8 mouse cellular contexts compared by ENCODE assay signal in genomic region chrX:102070591-102071471, GRCm38 (mm10). TPM values are rescaled to one million over a fixed set of nuclear protein-coding genes. Genes with fewer than 3 reads are reported as not detected.
DNase-seq lines count a peak whose midpoint lies in the region; ATAC-seq lines count a peak whose summit lies in the region.

TSS of gene Rtl5 (minus strand) at chrX:102071304.

- intact Hi-C loops in left cerebral cortex, postnatal 14 days (cut with DNase I), result no loop called here

- peak; percentile 80 to 88 for DNase-seq in adrenal gland, adult (ENCODE audit: inconsistent age in 2 of 2, low spot score in 1 of 2)
- DNase-seq in gastrocnemius, postnatal 25 days, result peak; percentile 74
- peak; percentile 84 to 89 for DNase-seq in left cerebral cortex, postnatal 14 days (ENCODE audit: low spot score in 2 of 2)
- peak; percentile 77 for DNase-seq in right cerebral cortex, postnatal 25 days
- DNase-seq in c-Kit-positive CD71-positive TER-119-positive erythroid progenitor cells, embryonic 14.5 days (ENCODE audit: low spot score), result no peak

- ATAC-seq in common myeloid progenitor, adult 5-6 weeks (replicated peaks; ENCODE audit: low read depth, poor library complexity, severe bottlenecking), result peak; percentile 89
- peak; percentile 69 for ATAC-seq in inflammation-experienced regulatory T-cells, adult 6 months
- peak; percentile 79 for ATAC-seq in megakaryocyte progenitor cell, adult 5-6 weeks (replicated peaks; ENCODE audit: poor library complexity)

RNA-seq across cellular contexts. Expression of gene Rtl5, which starts in this region (rescaled TPM):
- total RNA-seq in common myeloid progenitor, adult 5-6 weeks (2017), result 2.0 and 4.1 TPM in 2 replicates
- under 1 TPM; 0.61 to 0.88 TPM for total RNA-seq in gastrocnemius, postnatal 25 days (2021)
- polyA plus RNA-seq in inflammation-experienced regulatory T-cells, adult 6 months (2017; shearing (Covaris generic)), result 1 to 10 TPM in 1 of 3 experiments, under 1 TPM in 2; 0.19 to 3.3 (median 0.20) TPM
- 10 to 100 TPM; 12.3 to 14.3 TPM for total RNA-seq in left cerebral cortex, postnatal 14 days (2021)
- total RNA-seq in megakaryocyte progenitor cell, adult 5-6 weeks (2015), result 0.59 and 0.76 TPM in 2 replicates
- total RNA-seq in megakaryocyte progenitor cell, adult 5-6 weeks (2017), result 1.2 and 2.1 TPM in 2 replicates

Comparison
In these comparisons a context has a peak if more than half of its experiments do, and no peak if none do; other contexts are left out.
1. Peak in DNase-seq in gastrocnemius, postnatal 25 days; RNA of the gene not detected or under 1 TPM.